Mouse (Mus musculus) intestine, embryonic 14.5 days (tissue): ENCODE measurements around the gene Eif2s1. TPM values are rescaled to one million over a fixed set of nuclear protein-coding genes. Genes with fewer than 3 reads are reported as not detected.

ENCODE experiments used
- ATAC-seq: fragments of 200-750 bp; cut with Nextera tagmentation; replicated peaks from 2 replicates; pipeline ENCODE4 v1.8.0; 2017; ENCODE audit warnings: low read depth, moderate number of reproducible peaks, moderate TSS enrichment, moderate library complexity; ENCODE audit not compliant: low FRiP score, low TSS enrichment
- DNase-seq: peaks from one replicate; pipeline ENCODE4 v3.0.0-alpha.2; 2018; ENCODE audit warnings: low spot score
- H3K27ac ChIP-seq: fragments of 300-500 bp; sonication (generic); 2 replicates; pipeline ENCODE4 v1.5.1; 2014; ENCODE audit warnings: low read depth, mild to moderate bottlenecking, control low read depth
- H3K27me3 ChIP-seq: fragments of 300-500 bp; sonication (generic); replicated peaks from 2 replicates; pipeline ENCODE4 v1.6.1; 2014; ENCODE audit warnings: low read length, control low read depth; ENCODE audit not compliant: control insufficient read depth, insufficient read depth
- H3K36me3 ChIP-seq: fragments of 300-500 bp; sonication (generic); 2 replicates; pipeline ENCODE4 v1.6.1; 2014; ENCODE audit warnings: low read length, control low read depth; ENCODE audit not compliant: control insufficient read depth, insufficient read depth
- H3K4me1 ChIP-seq: fragments of 300-500 bp; sonication (generic); replicated peaks from 2 replicates; pipeline ENCODE4 v1.6.1; 2014; ENCODE audit warnings: low read length, control low read depth, mixed read lengths; ENCODE audit not compliant: control insufficient read depth, insufficient read depth
- H3K4me2 ChIP-seq: fragments of 300-500 bp; sonication (generic); 2 replicates; pipeline ENCODE4 v1.6.1; 2014; ENCODE audit warnings: low read length
- H3K4me3 ChIP-seq: fragments of 300-500 bp; sonication (generic); 2 replicates; pipeline ENCODE4 v1.5.1; 2014; ENCODE audit warnings: low read depth, low read length, control low read depth, mixed read lengths
- H3K9ac ChIP-seq: fragments of 300-500 bp; sonication (generic); 2 replicates; pipeline ENCODE4 v1.6.1; 2014; ENCODE audit warnings: mild to moderate bottlenecking, low read length
- H3K9me3 ChIP-seq: fragments of 300-500 bp; sonication (generic); 2 replicates; pipeline ENCODE4 v1.6.1; 2016; ENCODE audit warnings: low read length, control low read depth; ENCODE audit not compliant: control insufficient read depth
- whole genome bisulfite sequencing: fragments of 180-500 bp; shearing (Covaris S2); extraction: QIAGEN DNeasy Blood & Tissue Kit; methylation state at CpG from one replicate; pipeline ENCODE4 v1.1.7; 2014; 5-methylcytosine and 5-hydroxymethylcytosine counted together
- polyA plus RNA-seq: library from polyadenylated mRNA; unstranded; fragments of >200 nt; fragmentation: Nextera tagmentation; extraction: Ambion mirVana; gene quantifications from 2 replicates; pipeline ENCODE4 v1.2.1, GENCODE M21; 2014

Gene Eif2s1
- 220 and 223 TPM in 2 replicates for polyA plus RNA-seq

GRCm38 (mm10) chr12:78861496-78862253 is at the start of gene Eif2s1, which contains the start of gene Atp6v1d:
Gene Eif2s1 (plus strand): TSS chr12:78861819.
Gene Atp6v1d (minus strand): TSS chr12:78861638.
- Histone ChIP-seq H3K36me3 (no peaks in the 10 kb centered on the region), H3K27me3 (no peaks in the 10 kb centered on the region), H3K4me1 (peaks cover 13% of the 10 kb centered on the region), H3K4me2 (peak within 1 kb of the TSS; percentile 92), H3K4me3 (peak within 1 kb of the TSS; percentile 77), H3K9ac (peak within 1 kb of the TSS; percentile 92), H3K27ac (peak within 1 kb of the TSS; percentile 86), H3K9me3 (no peaks in the 10 kb centered on the region)
- ATAC-seq (peak; percentile 100), DNase-seq (peak; percentile 100)
- under 1% methylated on average over 55 of the region's 55 CpGs for WGBS

DNA sequence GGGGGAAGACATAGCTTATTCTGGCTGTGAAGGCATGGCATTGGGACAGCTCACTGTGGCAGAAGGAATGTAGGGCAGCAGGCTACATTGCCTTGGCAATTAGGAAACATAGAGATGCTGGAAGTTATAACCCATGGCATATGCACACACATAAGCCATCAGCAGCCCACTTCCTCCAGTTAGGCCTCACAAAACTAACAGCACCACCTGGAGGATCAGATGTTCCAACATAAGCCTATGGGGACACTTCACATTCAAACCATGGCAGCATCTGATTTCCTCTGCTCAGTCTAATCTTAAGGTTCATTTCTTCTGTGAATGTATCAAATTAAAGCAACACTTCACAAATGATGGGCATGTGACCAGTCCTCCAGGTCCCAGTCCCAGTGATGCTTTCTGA is 47.2 kb upstream of the Eif2s1 start:
- Histone ChIP-seq H3K4me2 (no peak overlapping the region), H3K27me3 (no peaks in the 10 kb centered on the region), H3K4me3 (no peak overlapping the region), H3K36me3 (no peaks in the 10 kb centered on the region), H3K9ac (no peak overlapping the region), H3K27ac (no peak overlapping the region), H3K9me3 (no peaks in the 10 kb centered on the region), H3K4me1 (no peaks in the 10 kb centered on the region)
- DNase-seq (no peak), ATAC-seq (no peak)

GRCm38 (mm10) chr12:78834496-78834895 is 27.1 kb upstream of the Eif2s1 start:
- 93% methylated on average over 2 of the region's 2 CpGs for WGBS
- H3K9me3 ChIP-seq = no peaks in the 10 kb centered on the region
- H3K4me3 ChIP-seq = no peak overlapping the region
- no peak overlapping the region for H3K27ac ChIP-seq
- no peak for DNase-seq
- H3K27me3 ChIP-seq = no peaks in the 10 kb centered on the region
- no peaks in the 10 kb centered on the region for H3K4me1 ChIP-seq
- no peak overlapping the region for H3K4me2 ChIP-seq
- ATAC-seq = no peak
- peaks cover 63% of the 10 kb centered on the region for H3K36me3 ChIP-seq
- H3K9ac ChIP-seq = no peak overlapping the region

GRCm38 (mm10) chr12:78839906-78840305 is 21.7 kb upstream of the Eif2s1 start:
- Histone ChIP-seq H3K9ac (no peak overlapping the region), H3K4me1 (no peaks in the 10 kb centered on the region), H3K4me2 (no peak overlapping the region), H3K36me3 (peaks cover 78% of the 10 kb centered on the region), H3K4me3 (no peak overlapping the region), H3K9me3 (no peaks in the 10 kb centered on the region), H3K27me3 (no peaks in the 10 kb centered on the region), H3K27ac (no peak overlapping the region)
- 85% methylated on average over 4 of the region's 4 CpGs for WGBS
- no peak for DNase-seq
- no peak for ATAC-seq

GRCm38 (mm10) chr12:78842429-78842828 is 19.2 kb upstream of the Eif2s1 start:
- Histone ChIP-seq H3K36me3 (peaks cover 66% of the 10 kb centered on the region), H3K27me3 (no peaks in the 10 kb centered on the region), H3K9me3 (no peaks in the 10 kb centered on the region), H3K4me2 (no peak overlapping the region), H3K9ac (no peak overlapping the region), H3K4me3 (no peak overlapping the region), H3K4me1 (no peaks in the 10 kb centered on the region), H3K27ac (no peak overlapping the region)
- ATAC-seq (no peak), DNase-seq (no peak)
- WGBS = 89% methylated on average over 1 of the region's 1 CpGs

DNA sequence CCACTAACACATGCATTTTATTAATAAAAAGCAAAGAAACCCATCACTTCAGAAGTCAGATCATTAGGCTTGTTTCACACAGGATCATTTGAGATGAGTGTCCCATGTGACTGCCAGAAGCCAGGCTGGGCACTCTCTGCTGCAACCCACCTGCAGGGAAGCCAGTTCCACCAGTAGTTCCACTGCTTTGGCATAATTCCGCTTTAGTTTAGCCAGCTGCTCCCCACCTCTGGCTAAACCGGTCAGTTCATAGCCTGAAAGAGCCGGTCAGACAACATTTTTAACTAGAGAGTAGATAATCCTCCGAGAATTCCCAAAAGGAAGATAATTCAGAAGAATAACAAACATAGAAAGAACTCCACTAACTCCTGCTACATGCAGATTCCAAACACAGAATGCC is 13.4 kb upstream of the Eif2s1 start:
- H3K36me3 ChIP-seq = peaks cover 44% of the 10 kb centered on the region
- H3K4me3 ChIP-seq = no peak overlapping the region
- no peaks in the 10 kb centered on the region for H3K27me3 ChIP-seq
- no peak overlapping the region for H3K27ac ChIP-seq
- H3K9ac ChIP-seq = no peak overlapping the region
- no peak for ATAC-seq
- no peaks in the 10 kb centered on the region for H3K4me1 ChIP-seq
- DNase-seq = no peak
- 84% methylated on average over 4 of the region's 4 CpGs for WGBS
- no peak overlapping the region for H3K4me2 ChIP-seq
- H3K9me3 ChIP-seq = no peaks in the 10 kb centered on the region

- peak overlapping the region; percentile 86 for H3K4me2 ChIP-seq
- H3K9me3 ChIP-seq = no peaks in the 10 kb centered on the region
- ATAC-seq = peak; percentile 1; the same call in 1 of the 2 replicates
- under 1% methylated on average over 30 of the region's 30 CpGs for WGBS
- H3K27me3 ChIP-seq = no peaks in the 10 kb centered on the region
- peak overlapping the region; percentile 77 for H3K4me3 ChIP-seq
- H3K36me3 ChIP-seq = peaks cover 2% of the 10 kb centered on the region; the same call in 1 of the 2 replicates
- H3K27ac ChIP-seq = peak overlapping the region; percentile 52
- peaks cover 13% of the 10 kb centered on the region for H3K4me1 ChIP-seq
- no peak for DNase-seq
- H3K9ac ChIP-seq = peak overlapping the region; percentile 63
These were observed 611 bp upstream of the Eif2s1 start for GRCm38 (mm10) chr12:78860921-78861495.

- peak overlapping the region; percentile 92 for H3K9ac ChIP-seq
- no peaks in the 10 kb centered on the region for H3K9me3 ChIP-seq
- H3K27ac ChIP-seq = peak overlapping the region; percentile 86
- peak overlapping the region; percentile 92 for H3K4me2 ChIP-seq
- ATAC-seq (peak; percentile 61; the same call in 1 of the 2 replicates), DNase-seq (no peak)
- H3K36me3 ChIP-seq = peaks cover 5% of the 10 kb centered on the region
- H3K27me3 ChIP-seq = no peaks in the 10 kb centered on the region
- H3K4me3 ChIP-seq = peak overlapping the region; percentile 77
- H3K4me1 ChIP-seq = peaks cover 13% of the 10 kb centered on the region
- under 1% methylated on average over 22 of the region's 22 CpGs for WGBS
These were observed 673 bp downstream of the Eif2s1 start for GRCm38 (mm10) chr12:78862254-78862730.
